Mouse (Mus musculus): ENCODE data around the gene Ckb. TPM values are rescaled to one million over a fixed set of nuclear protein-coding genes. Genes with fewer than 3 reads are reported as not detected.

The Ckb gene
- polyA plus RNA-seq, 1 experiment from 2014 or later, result 1,552 TPM

GRCm38 (mm10) chr12:111686390-111686789 lies 14.3 kb upstream of the Ckb start:
- no peak overlapping the region for H3K27ac ChIP-seq (ENCODE audit: low read depth, low read length)

DNA sequence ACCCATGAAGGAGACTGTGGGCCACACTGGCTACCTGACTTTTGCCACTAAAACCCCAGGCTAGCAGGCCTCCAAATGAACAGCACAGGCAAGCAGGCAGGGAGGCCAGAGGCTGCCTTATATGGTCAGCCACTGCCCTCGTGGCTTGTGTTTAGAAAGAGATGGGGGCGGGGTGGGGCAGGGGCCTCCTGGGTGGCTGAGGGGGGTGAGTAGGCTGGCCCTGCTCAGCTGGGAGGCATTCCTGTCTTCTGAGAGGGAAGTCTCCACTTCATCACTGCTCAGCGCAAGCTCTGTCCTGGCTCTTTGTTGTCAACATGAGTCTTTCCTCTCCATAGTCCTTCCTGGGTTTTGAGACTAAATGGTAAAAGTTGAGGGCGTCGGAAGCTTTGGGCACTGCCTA lies 10.7 kb upstream of the Ckb start:
- Histone ChIP-seq H3K4me1 (ENCODE audit: control insufficient read depth, insufficient read depth, low read length) (peaks cover 18% of the 10 kb centered on the region), H3K27me3 (replicated peaks; ENCODE audit: control insufficient read depth, insufficient read depth, low read length) (no peaks in the 10 kb centered on the region), H3K9ac (ENCODE audit: low read length) (no peak overlapping the region), H3K4me3 (ENCODE audit: low read depth, low read length) (no peak overlapping the region), H3K9me3 (replicated peaks; ENCODE audit: control insufficient read depth, low read length) (no peaks in the 10 kb centered on the region), H3K4me2 (ENCODE audit: low read length) (no peak overlapping the region), H3K36me3 (ENCODE audit: control insufficient read depth, insufficient read depth, low read length) (peaks cover 24% of the 10 kb centered on the region), H3K27ac (ENCODE audit: low read depth, low read length) (no peak overlapping the region)
- DNase-seq (ENCODE audit: low spot score) (no peak), ATAC-seq (no peak)
- 67% methylated on average over 5 of the region's 5 CpGs for WGBS

More at GRCm38 (mm10) chr12:111686390-111686789, 14.3 kb upstream of the Ckb start:
- ATAC-seq (no peak), DNase-seq (ENCODE audit: low spot score) (no peak)
- no peaks in the 10 kb centered on the region for H3K27me3 ChIP-seq (replicated peaks; ENCODE audit: control insufficient read depth, insufficient read depth, low read length)
- peaks cover 19% of the 10 kb centered on the region for H3K36me3 ChIP-seq (ENCODE audit: control insufficient read depth, insufficient read depth, low read length)
- no peaks in the 10 kb centered on the region for H3K9me3 ChIP-seq (replicated peaks; ENCODE audit: control insufficient read depth, low read length)
- WGBS, result 87% methylated on average over 4 of the region's 4 CpGs
- no peak overlapping the region for H3K4me3 ChIP-seq (ENCODE audit: low read depth, low read length)
- H3K4me2 ChIP-seq (ENCODE audit: low read length), result no peak overlapping the region
- peaks cover 20% of the 10 kb centered on the region for H3K4me1 ChIP-seq (ENCODE audit: control insufficient read depth, insufficient read depth, low read length)
- no peak overlapping the region for H3K9ac ChIP-seq (ENCODE audit: low read length)

GRCm38 (mm10) chr12:111682003-111682402 lies 9.9 kb upstream of the Ckb start:
- ATAC-seq (no peak), DNase-seq (ENCODE audit: low spot score) (no peak)
- H3K4me1 ChIP-seq (ENCODE audit: control insufficient read depth, insufficient read depth, low read length), result peaks cover 17% of the 10 kb centered on the region
- peaks cover 24% of the 10 kb centered on the region for H3K36me3 ChIP-seq (ENCODE audit: control insufficient read depth, insufficient read depth, low read length)
- H3K9ac ChIP-seq (ENCODE audit: low read length), result no peak overlapping the region
- H3K27me3 ChIP-seq (replicated peaks; ENCODE audit: control insufficient read depth, insufficient read depth, low read length), result no peaks in the 10 kb centered on the region
- no peaks in the 10 kb centered on the region for H3K9me3 ChIP-seq (replicated peaks; ENCODE audit: control insufficient read depth, low read length)
- no peak overlapping the region for H3K4me3 ChIP-seq (ENCODE audit: low read depth, low read length)
- H3K4me2 ChIP-seq (ENCODE audit: low read length), result no peak overlapping the region
- 85% methylated on average over 5 of the region's 5 CpGs for WGBS
- H3K27ac ChIP-seq (ENCODE audit: low read depth, low read length), result no peak overlapping the region

DNA sequence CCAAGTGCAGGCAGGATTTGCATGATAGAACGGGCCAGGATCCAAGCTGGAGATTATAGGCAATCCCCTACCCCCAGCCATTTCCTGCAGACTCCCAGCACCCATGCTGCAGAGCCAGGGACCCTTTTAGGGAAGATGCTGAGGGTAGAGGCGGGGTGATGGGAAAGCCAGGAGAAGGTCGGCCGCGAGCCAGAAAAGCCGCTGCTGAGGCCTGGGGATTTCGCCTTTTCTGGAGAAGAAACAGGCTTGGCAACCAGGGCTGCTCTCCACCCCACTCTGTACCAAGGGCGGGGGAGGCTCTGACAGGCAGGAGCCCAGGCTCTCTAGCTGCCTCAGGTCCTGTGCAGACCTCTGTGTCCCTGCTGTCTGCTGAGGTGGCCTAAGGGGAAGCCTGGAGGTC lies 9.2 kb upstream of the Ckb start:
- ATAC-seq (no peak), DNase-seq (ENCODE audit: low spot score) (no peak)
- H3K27me3 ChIP-seq (replicated peaks; ENCODE audit: control insufficient read depth, insufficient read depth, low read length), result no peaks in the 10 kb centered on the region
- no peak overlapping the region for H3K4me3 ChIP-seq (ENCODE audit: low read depth, low read length)
- H3K27ac ChIP-seq (ENCODE audit: low read depth, low read length), result no peak overlapping the region
- no peak overlapping the region for H3K9ac ChIP-seq (ENCODE audit: low read length)
- no peak overlapping the region for H3K4me2 ChIP-seq (ENCODE audit: low read length)
- H3K9me3 ChIP-seq (replicated peaks; ENCODE audit: control insufficient read depth, low read length), result no peaks in the 10 kb centered on the region
- 84% methylated on average over 8 of the region's 8 CpGs for WGBS
- peaks cover 13% of the 10 kb centered on the region for H3K4me1 ChIP-seq (ENCODE audit: control insufficient read depth, insufficient read depth, low read length)
- peaks cover 24% of the 10 kb centered on the region for H3K36me3 ChIP-seq (ENCODE audit: control insufficient read depth, insufficient read depth, low read length)

DNA sequence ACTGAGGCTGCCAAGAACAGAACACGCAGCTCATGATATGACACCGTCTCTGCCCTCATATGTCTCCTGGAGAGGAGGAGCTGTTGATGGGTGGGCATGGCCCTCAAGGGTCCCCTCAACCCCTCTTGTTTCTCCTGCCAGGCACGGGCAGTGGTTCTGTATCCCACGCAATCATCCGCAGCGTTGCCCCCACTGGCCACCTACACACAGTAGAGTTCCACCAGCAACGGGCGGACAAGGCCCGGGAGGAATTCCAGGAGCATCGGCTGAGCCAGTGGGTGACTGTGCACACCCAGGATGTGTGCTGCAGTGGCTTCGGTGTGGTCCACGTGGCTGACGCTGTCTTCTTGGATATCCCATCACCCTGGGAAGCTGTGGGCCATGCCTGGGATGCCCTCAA lies 8.5 kb upstream of the Ckb start:
- DNase-seq (ENCODE audit: low spot score) (no peak), ATAC-seq (no peak)
- H3K4me2 ChIP-seq (ENCODE audit: low read length), result no peak overlapping the region
- H3K4me1 ChIP-seq (ENCODE audit: control insufficient read depth, insufficient read depth, low read length), result peaks cover 13% of the 10 kb centered on the region
- H3K9ac ChIP-seq (ENCODE audit: low read length), result no peak overlapping the region
- H3K27me3 ChIP-seq (replicated peaks; ENCODE audit: control insufficient read depth, insufficient read depth, low read length), result no peaks in the 10 kb centered on the region
- H3K9me3 ChIP-seq (replicated peaks; ENCODE audit: control insufficient read depth, low read length), result no peaks in the 10 kb centered on the region
- WGBS, result 92% methylated on average over 13 of the region's 13 CpGs
- H3K36me3 ChIP-seq (ENCODE audit: control insufficient read depth, insufficient read depth, low read length), result peaks cover 24% of the 10 kb centered on the region
- no peak overlapping the region for H3K27ac ChIP-seq (ENCODE audit: low read depth, low read length)
- H3K4me3 ChIP-seq (ENCODE audit: low read depth, low read length), result no peak overlapping the region

DNA sequence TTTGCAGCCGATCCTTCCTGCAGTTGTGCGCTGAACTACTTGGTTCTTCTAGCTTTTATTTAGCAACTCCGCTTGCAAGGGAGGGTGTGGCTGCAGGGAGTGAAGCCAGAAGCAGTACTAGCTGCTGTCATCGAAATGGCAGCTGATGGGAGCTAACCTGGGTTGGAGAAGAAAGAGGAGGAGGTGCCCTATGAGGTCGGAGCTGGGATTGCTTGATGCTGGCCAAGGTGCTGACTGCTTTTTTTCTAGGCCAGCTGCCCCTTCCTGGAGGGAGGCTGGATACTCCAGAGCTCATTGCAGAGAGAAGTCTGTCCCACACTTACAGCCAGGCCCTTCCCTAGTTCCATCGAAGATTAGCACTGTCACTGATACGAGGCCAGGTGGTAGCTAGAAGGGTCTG lies 6.9 kb upstream of the Ckb start:
- Histone ChIP-seq H3K27me3 (replicated peaks; ENCODE audit: control insufficient read depth, insufficient read depth, low read length) (no peaks in the 10 kb centered on the region), H3K9ac (ENCODE audit: low read length) (peak overlapping the region; percentile 83; the same call in 1 of the 2 replicates), H3K27ac (ENCODE audit: low read depth, low read length) (no peak overlapping the region), H3K36me3 (ENCODE audit: control insufficient read depth, insufficient read depth, low read length) (peaks cover 22% of the 10 kb centered on the region), H3K4me1 (ENCODE audit: control insufficient read depth, insufficient read depth, low read length) (peaks cover 13% of the 10 kb centered on the region), H3K9me3 (replicated peaks; ENCODE audit: control insufficient read depth, low read length) (no peaks in the 10 kb centered on the region), H3K4me3 (ENCODE audit: low read depth, low read length) (peak overlapping the region; percentile 66), H3K4me2 (ENCODE audit: low read length) (peak overlapping the region; percentile 94)
- DNase-seq (ENCODE audit: low spot score), result no peak
- ATAC-seq, result no peak
- WGBS, result 63% methylated on average over 7 of the region's 7 CpGs

DNA sequence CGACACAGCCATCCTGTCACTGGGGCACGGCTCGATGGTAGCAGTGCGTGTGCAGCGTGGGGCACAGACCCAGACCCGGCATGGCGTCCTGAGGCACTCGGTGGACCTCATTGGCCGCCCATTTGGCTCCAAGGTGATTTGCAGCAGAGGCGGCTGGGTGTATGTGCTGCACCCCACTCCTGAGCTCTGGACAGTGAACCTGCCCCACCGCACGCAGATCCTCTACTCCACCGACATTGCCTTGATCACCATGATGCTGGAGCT lies 6.5 kb upstream of the Ckb start:
- ATAC-seq (no peak), DNase-seq (ENCODE audit: low spot score) (no peak)
- Histone ChIP-seq H3K9me3 (replicated peaks; ENCODE audit: control insufficient read depth, low read length) (no peaks in the 10 kb centered on the region), H3K27me3 (replicated peaks; ENCODE audit: control insufficient read depth, insufficient read depth, low read length) (no peaks in the 10 kb centered on the region), H3K9ac (ENCODE audit: low read length) (peak overlapping the region; percentile 83), H3K4me3 (ENCODE audit: low read depth, low read length) (peak overlapping the region; percentile 66), H3K4me1 (ENCODE audit: control insufficient read depth, insufficient read depth, low read length) (peaks cover 13% of the 10 kb centered on the region), H3K27ac (ENCODE audit: low read depth, low read length) (no peak overlapping the region), H3K4me2 (ENCODE audit: low read length) (peak overlapping the region; percentile 94), H3K36me3 (ENCODE audit: control insufficient read depth, insufficient read depth, low read length) (peaks cover 18% of the 10 kb centered on the region)
- 12% methylated on average over 13 of the region's 13 CpGs for WGBS

DNA sequence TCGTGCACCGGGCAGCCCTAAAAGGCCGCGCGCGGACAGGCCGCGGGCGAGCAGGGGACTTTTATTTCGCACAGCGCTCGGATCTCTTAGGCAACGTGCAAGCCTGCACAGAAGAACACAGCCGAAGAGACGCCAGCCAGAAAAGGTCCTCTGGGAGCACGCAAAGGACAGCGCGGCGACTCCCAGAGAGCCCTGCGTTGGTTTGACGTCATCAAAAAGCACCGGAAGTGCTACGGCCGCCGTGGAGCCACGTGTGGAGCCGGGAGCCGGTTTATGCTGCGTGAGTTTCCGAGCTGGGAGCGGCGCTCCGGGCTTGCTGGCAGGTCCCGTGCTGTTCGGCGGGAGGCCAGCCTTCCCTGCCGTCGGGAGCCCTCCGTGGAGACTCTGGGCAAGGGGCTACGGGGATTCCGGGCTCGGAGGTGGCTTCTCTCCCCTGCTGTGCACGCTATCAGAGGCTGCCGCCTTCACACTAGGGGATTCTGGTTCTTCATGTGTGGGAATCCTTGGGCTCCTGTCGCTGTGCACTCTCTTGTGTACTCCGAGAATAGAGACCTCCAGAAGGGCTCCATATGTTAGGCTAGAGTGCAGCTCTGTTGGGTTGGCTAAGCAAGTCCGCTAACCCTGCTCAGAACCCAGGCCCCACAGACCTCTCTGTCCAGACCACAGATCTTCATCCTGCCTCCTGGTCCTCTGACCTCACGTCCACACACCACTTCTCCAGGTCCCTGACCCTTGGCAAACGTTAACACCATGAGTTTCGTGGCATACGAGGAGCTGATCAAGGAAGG lies 5.9 kb upstream of the Ckb start, which contains the start of gene Trmt61a:
Gene Trmt61a (plus strand): TSS at position 224 of the 788 bp plus-strand sequence.
- no peaks in the 10 kb centered on the region for H3K27me3 ChIP-seq (replicated peaks; ENCODE audit: control insufficient read depth, insufficient read depth, low read length)
- peak within 1 kb of the TSS; percentile 66 for H3K4me3 ChIP-seq (ENCODE audit: low read depth, low read length)
- DNase-seq (ENCODE audit: low spot score), result peak; percentile 97
- no peaks in the 10 kb centered on the region for H3K9me3 ChIP-seq (replicated peaks; ENCODE audit: control insufficient read depth, low read length)
- peak within 1 kb of the TSS; percentile 83 for H3K9ac ChIP-seq (ENCODE audit: low read length)
- peaks cover 18% of the 10 kb centered on the region for H3K36me3 ChIP-seq (ENCODE audit: control insufficient read depth, insufficient read depth, low read length)
- peak within 1 kb of the TSS; percentile 94 for H3K4me2 ChIP-seq (ENCODE audit: low read length)
- ATAC-seq, result peak; percentile 93
- peak within 1 kb of the TSS; percentile 96 for H3K27ac ChIP-seq (ENCODE audit: low read depth, low read length)
- H3K4me1 ChIP-seq (ENCODE audit: control insufficient read depth, insufficient read depth, low read length), result peaks cover 13% of the 10 kb centered on the region
- WGBS, result under 1% methylated on average over 50 of the region's 51 CpGs

- H3K4me3 ChIP-seq (ENCODE audit: low read depth, low read length), result peak overlapping the region; percentile 66
- peak overlapping the region; percentile 94 for H3K4me2 ChIP-seq (ENCODE audit: low read length)
- ATAC-seq (no peak), DNase-seq (ENCODE audit: low spot score) (no peak)
- H3K27ac ChIP-seq (ENCODE audit: low read depth, low read length), result peak overlapping the region; percentile 96
- peak overlapping the region; percentile 83 for H3K9ac ChIP-seq (ENCODE audit: low read length)
- WGBS, result 11% methylated on average over 5 of the region's 5 CpGs
- no peaks in the 10 kb centered on the region for H3K9me3 ChIP-seq (replicated peaks; ENCODE audit: control insufficient read depth, low read length)
- no peaks in the 10 kb centered on the region for H3K27me3 ChIP-seq (replicated peaks; ENCODE audit: control insufficient read depth, insufficient read depth, low read length)
- peaks cover 11% of the 10 kb centered on the region for H3K36me3 ChIP-seq (ENCODE audit: control insufficient read depth, insufficient read depth, low read length)
- H3K4me1 ChIP-seq (ENCODE audit: control insufficient read depth, insufficient read depth, low read length), result peaks cover 19% of the 10 kb centered on the region
These were observed 5.3 kb upstream of the Ckb start for GRCm38 (mm10) chr12:111677421-111677820.
